Comparison of ENCODE assay signal across 10 mouse cellular contexts in the genomic region with DNA sequence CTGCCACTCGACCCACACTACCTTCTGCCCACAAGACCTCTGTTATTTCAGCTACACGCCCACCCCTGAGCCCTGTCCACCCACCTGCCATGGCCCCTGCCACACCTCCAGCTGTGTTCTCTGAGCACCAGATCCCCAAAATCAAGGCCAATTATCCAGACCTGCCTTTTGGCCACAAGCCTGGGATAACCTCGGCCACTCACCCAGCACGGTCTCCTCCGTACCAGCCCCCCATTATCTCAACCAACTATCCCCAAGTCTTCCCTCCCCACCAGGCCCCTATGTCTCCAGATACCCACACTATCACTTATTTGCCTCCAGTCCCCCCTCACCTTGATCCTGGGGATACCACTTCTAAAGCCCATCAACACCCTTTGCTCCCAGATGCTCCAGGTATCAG. TPM values are rescaled to one million over a fixed set of nuclear protein-coding genes. Genes with fewer than 3 reads are reported as not detected.
DNase-seq lines count a peak whose midpoint lies in the region; ATAC-seq and TF ChIP-seq lines count a peak whose summit lies in the region.
"Had no signal": no experiment of that assay in that cellular context is flagged by ENCODE, and none has a peak within 500 bp of the region (broad histone marks: within the 10 kb centered on the region; RNA-seq: fewer than 3 reads in every experiment).

No protein-coding gene starts in this region.

- peak overlapping the region; percentile 62; the same call in 1 of the 2 replicates for H3K4me3 ChIP-seq in heart, embryonic 13.5 days
- H3K4me3 ChIP-seq in midbrain, postnatal 0 days (ENCODE audit: low read depth, low read length), result no peak overlapping the region
- H3K4me3 ChIP-seq in midbrain, embryonic 14.5 days (replicated peaks; ENCODE audit: low read depth, low read length), result no peak overlapping the region
- H3K4me3 ChIP-seq in intestine, postnatal 0 days (ENCODE audit: low read depth, low read length), result peak overlapping the region; percentile 3; the same call in 1 of the 2 replicates

- H3K36me3 ChIP-seq in heart, embryonic 13.5 days, result no peaks in the 10 kb centered on the region
- H3K36me3 ChIP-seq in midbrain, postnatal 0 days (ENCODE audit: insufficient read depth, low read length), result no peaks in the 10 kb centered on the region
- no peaks in the 10 kb centered on the region for H3K36me3 ChIP-seq in midbrain, embryonic 14.5 days (ENCODE audit: control insufficient read depth, insufficient read depth, low read length)
- no peaks in the 10 kb centered on the region for H3K36me3 ChIP-seq in intestine, postnatal 0 days (ENCODE audit: control insufficient read depth, insufficient read depth)

- WGBS in heart, embryonic 13.5 days, result 77% methylated on average over 5 of the region's 5 CpGs
- WGBS in midbrain, postnatal 0 days, result 91% methylated on average over 5 of the region's 5 CpGs
- WGBS in midbrain, embryonic 14.5 days, result 85% methylated on average over 5 of the region's 5 CpGs
- WGBS in intestine, postnatal 0 days, result 73% methylated on average over 5 of the region's 5 CpGs

- peak overlapping the region; percentile 84 for H3K4me2 ChIP-seq in heart, embryonic 13.5 days
- H3K4me2 ChIP-seq in midbrain, postnatal 0 days (ENCODE audit: low read depth, low read length, poor library complexity, severe bottlenecking), result peak overlapping the region; percentile 1
- no peak overlapping the region for H3K4me2 ChIP-seq in midbrain, embryonic 14.5 days (ENCODE audit: low read length)
- peak overlapping the region; percentile 67 for H3K4me2 ChIP-seq in intestine, postnatal 0 days (replicated peaks; ENCODE audit: low read depth)

- no peak for DNase-seq in heart, adult 8-10 months (ENCODE audit: low spot score)
- DNase-seq in midbrain, postnatal 0 days (ENCODE audit: low spot score), result no peak
- DNase-seq in midbrain, embryonic 14.5 days, result no peak
- DNase-seq in urinary bladder, adult 18-20 months (ENCODE audit: low spot score in 2 of 2), result no peak
- DNase-seq in adrenal gland, adult 2 months, result no peak
- DNase-seq in embryo, embryonic 9.5 days (ENCODE audit: extremely low spot score), result no peak
- DNase-seq: thymus, postnatal 4 days had no signal

- peaks cover 76% of the 10 kb centered on the region for H3K4me1 ChIP-seq in heart, embryonic 13.5 days
- peaks cover 11% of the 10 kb centered on the region for H3K4me1 ChIP-seq in midbrain, postnatal 0 days (ENCODE audit: insufficient read depth, low read length)
- peaks cover 31% of the 10 kb centered on the region for H3K4me1 ChIP-seq in midbrain, embryonic 14.5 days (ENCODE audit: control insufficient read depth, insufficient read depth, low read length)
- no peaks in the 10 kb centered on the region for H3K4me1 ChIP-seq in intestine, postnatal 0 days (replicated peaks; ENCODE audit: control insufficient read depth, insufficient read depth, low read length)

- H3K9me3 ChIP-seq in heart, embryonic 13.5 days, result no peaks in the 10 kb centered on the region
- no peaks in the 10 kb centered on the region for H3K9me3 ChIP-seq in midbrain, postnatal 0 days (ENCODE audit: low read length)
- H3K9me3 ChIP-seq in midbrain, embryonic 14.5 days (ENCODE audit: control insufficient read depth, low read length), result no peaks in the 10 kb centered on the region
- no peaks in the 10 kb centered on the region for H3K9me3 ChIP-seq in intestine, postnatal 0 days (ENCODE audit: control insufficient read depth)

- no peak overlapping the region for H3K27ac ChIP-seq in heart, embryonic 13.5 days (replicated peaks)
- H3K27ac ChIP-seq in midbrain, postnatal 0 days (ENCODE audit: low read depth, low read length), result no peak overlapping the region
- H3K27ac ChIP-seq in midbrain, embryonic 14.5 days (replicated peaks; ENCODE audit: low read depth, low read length), result no peak overlapping the region
- no peak overlapping the region for H3K27ac ChIP-seq in intestine, postnatal 0 days (ENCODE audit: low read depth, low read length)
- H3K27ac ChIP-seq: liver, embryonic 14.5 days had no signal

- TF ChIP-seq CTCF in midbrain, postnatal 0 days (IDR thresholded peaks at IDR 0.05), result no peak
- no peak for TF ChIP-seq CTCF in intestine, postnatal 0 days (IDR thresholded peaks at IDR 0.05; ENCODE audit: low read depth)

- peak overlapping the region; percentile 80; the same call in 1 of the 2 replicates for H3K9ac ChIP-seq in heart, embryonic 13.5 days
- H3K9ac ChIP-seq in midbrain, postnatal 0 days (replicated peaks; ENCODE audit: low read length, poor library complexity, severe bottlenecking), result no peak overlapping the region
- H3K9ac ChIP-seq in midbrain, embryonic 14.5 days (replicated peaks; ENCODE audit: low read length), result no peak overlapping the region
- no peak overlapping the region for H3K9ac ChIP-seq in intestine, postnatal 0 days (ENCODE audit: low read depth, low read length)
- H3K9ac ChIP-seq: liver, embryonic 14.5 days had no signal

- ATAC-seq in heart, embryonic 13.5 days (ENCODE audit: extremely low read depth, insufficient number of reproducible peaks, low FRiP score, low TSS enrichment), result no peak
- ATAC-seq in midbrain, postnatal 0 days (ENCODE audit: low FRiP score), result no peak
- no peak for ATAC-seq in midbrain, embryonic 14.5 days (ENCODE audit: low FRiP score, low TSS enrichment)
- ATAC-seq in intestine, postnatal 0 days, result no peak

- peaks cover 44% of the 10 kb centered on the region for H3K27me3 ChIP-seq in heart, embryonic 13.5 days (replicated peaks)
- H3K27me3 ChIP-seq in midbrain, postnatal 0 days (ENCODE audit: insufficient read depth, low read length), result peaks cover 29% of the 10 kb centered on the region
- H3K27me3 ChIP-seq in midbrain, embryonic 14.5 days (ENCODE audit: control insufficient read depth, insufficient read depth, low read length), result peaks cover 33% of the 10 kb centered on the region
- peaks cover 33% of the 10 kb centered on the region for H3K27me3 ChIP-seq in intestine, postnatal 0 days (replicated peaks; ENCODE audit: control insufficient read depth, insufficient read depth, low read length)

RNA-seq across cellular contexts. Expression of a gene that starts 1.6 kb away (rescaled TPM):
- 17.7 and 23.6 TPM in 2 replicates for polyA plus RNA-seq in heart, embryonic 13.5 days (2015; fragmentation: Nextera tagmentation; extraction: Ambion mirVana)
- total RNA-seq in heart, adult 8-10 months (2022), result 1 to 10 TPM; 6.8 to 9.3 (median 8.7) TPM
- 22.0 and 23.3 TPM in 2 replicates for total RNA-seq in midbrain, postnatal 0 days (2014; rRNA removed)
- 15.7 and 18.3 TPM in 2 replicates for polyA plus RNA-seq in midbrain, postnatal 0 days (2015; fragmentation: Nextera tagmentation; extraction: Ambion mirVana)
- polyA plus RNA-seq in midbrain, embryonic 14.5 days (2014; fragmentation: Nextera tagmentation; extraction: Ambion mirVana), result 6.2 and 20.4 TPM in 2 replicates
- polyA plus RNA-seq in intestine, postnatal 0 days (2015; fragmentation: Nextera tagmentation; extraction: Ambion mirVana), result 19.9 and 23.0 TPM in 2 replicates
- total RNA-seq in adrenal gland, adult 2 months (2021), result 10 to 100 TPM; 10.4 to 19.8 TPM
- polyA plus RNA-seq in adrenal gland, adult 2 months (2012; rRNA removed), result 23.4 and 24.1 TPM in 2 replicates

RNA-seq across cellular contexts. Expression of a gene that starts 15.8 kb away (rescaled TPM):
- 3.5 and 4.8 TPM in 2 replicates for polyA plus RNA-seq in heart, embryonic 13.5 days (2015; fragmentation: Nextera tagmentation; extraction: Ambion mirVana)
- 1 to 10 TPM; 2.1 to 3.9 (median 3.2) TPM for total RNA-seq in heart, adult 8-10 months (2022)
- total RNA-seq in midbrain, postnatal 0 days (2014; rRNA removed), result 54.0 and 64.0 TPM in 2 replicates
- 64.2 and 72.0 TPM in 2 replicates for polyA plus RNA-seq in midbrain, postnatal 0 days (2015; fragmentation: Nextera tagmentation; extraction: Ambion mirVana)
- 8.3 and 15.7 TPM in 2 replicates for polyA plus RNA-seq in midbrain, embryonic 14.5 days (2014; fragmentation: Nextera tagmentation; extraction: Ambion mirVana)
- polyA plus RNA-seq in intestine, postnatal 0 days (2015; fragmentation: Nextera tagmentation; extraction: Ambion mirVana), result 4.0 TPM in 2 replicates
- total RNA-seq in adrenal gland, adult 2 months (2021), result 1 to 10 TPM; 1.2 to 2.9 TPM
- 4.8 and 5.0 TPM in 2 replicates for polyA plus RNA-seq in adrenal gland, adult 2 months (2012; rRNA removed)

RNA-seq across cellular contexts. Expression of a gene that starts 18.9 kb away (rescaled TPM):
- 84.3 and 94.6 TPM in 2 replicates for polyA plus RNA-seq in heart, embryonic 13.5 days (2015; fragmentation: Nextera tagmentation; extraction: Ambion mirVana)
- total RNA-seq in heart, adult 8-10 months (2022), result 100 to 1,000 TPM; 104 to 113 (median 111) TPM
- total RNA-seq in midbrain, postnatal 0 days (2014; rRNA removed), result 40.4 and 53.9 TPM in 2 replicates
- 38.8 and 49.9 TPM in 2 replicates for polyA plus RNA-seq in midbrain, postnatal 0 days (2015; fragmentation: Nextera tagmentation; extraction: Ambion mirVana)
- polyA plus RNA-seq in midbrain, embryonic 14.5 days (2014; fragmentation: Nextera tagmentation; extraction: Ambion mirVana), result 62.2 and 62.7 TPM in 2 replicates
- polyA plus RNA-seq in intestine, postnatal 0 days (2015; fragmentation: Nextera tagmentation; extraction: Ambion mirVana), result 182 and 198 TPM in 2 replicates
- 10 to 100 TPM; 69.5 to 82.3 TPM for total RNA-seq in adrenal gland, adult 2 months (2021)
- 135 and 147 TPM in 2 replicates for polyA plus RNA-seq in adrenal gland, adult 2 months (2012; rRNA removed)

RNA-seq across cellular contexts. Expression of a gene that starts 19.2 kb away (rescaled TPM):
- 2.4 and 3.5 TPM in 2 replicates for polyA plus RNA-seq in heart, embryonic 13.5 days (2015; fragmentation: Nextera tagmentation; extraction: Ambion mirVana)
- 1 to 10 TPM in 3 of 4 experiments, under 1 TPM in 1; 0.79 to 2.6 (median 2.0) TPM for total RNA-seq in heart, adult 8-10 months (2022)
- total RNA-seq in midbrain, postnatal 0 days (2014; rRNA removed), result 4.0 and 4.3 TPM in 2 replicates
- polyA plus RNA-seq in midbrain, postnatal 0 days (2015; fragmentation: Nextera tagmentation; extraction: Ambion mirVana), result 0.76 and 0.96 TPM in 2 replicates
- polyA plus RNA-seq in midbrain, embryonic 14.5 days (2014; fragmentation: Nextera tagmentation; extraction: Ambion mirVana), result 0.58 and 1.6 TPM in 2 replicates
- polyA plus RNA-seq in intestine, postnatal 0 days (2015; fragmentation: Nextera tagmentation; extraction: Ambion mirVana), result 0.77 and 0.78 TPM in 2 replicates
- total RNA-seq in adrenal gland, adult 2 months (2021), result 1 to 10 TPM; 3.1 to 9.6 TPM
- polyA plus RNA-seq in adrenal gland, adult 2 months (2012; rRNA removed), result 8.8 and 11.6 TPM in 2 replicates

RNA-seq across cellular contexts. Expression of a gene that starts 28.3 kb away (rescaled TPM):
- 29.5 and 33.5 TPM in 2 replicates for polyA plus RNA-seq in heart, embryonic 13.5 days (2015; fragmentation: Nextera tagmentation; extraction: Ambion mirVana)
- total RNA-seq in heart, adult 8-10 months (2022), result 10 to 100 TPM; 13.0 to 17.6 (median 15.6) TPM
- total RNA-seq in midbrain, postnatal 0 days (2014; rRNA removed), result 2.1 TPM in 1 of 2 replicates, not detected in the other
- polyA plus RNA-seq in midbrain, postnatal 0 days (2015; fragmentation: Nextera tagmentation; extraction: Ambion mirVana), result 14.3 and 15.3 TPM in 2 replicates
- polyA plus RNA-seq in midbrain, embryonic 14.5 days (2014; fragmentation: Nextera tagmentation; extraction: Ambion mirVana), result 32.0 and 39.0 TPM in 2 replicates
- polyA plus RNA-seq in intestine, postnatal 0 days (2015; fragmentation: Nextera tagmentation; extraction: Ambion mirVana), result 33.2 and 33.4 TPM in 2 replicates
- 10 to 100 TPM; 28.5 to 28.8 TPM for total RNA-seq in adrenal gland, adult 2 months (2021)
- 30.3 and 36.2 TPM in 2 replicates for polyA plus RNA-seq in adrenal gland, adult 2 months (2012; rRNA removed)

Comparison
In these comparisons a context has a peak if more than half of its experiments do, and no peak if none do; other contexts are left out.
1. H3K4me3 ChIP-seq: peak in heart, embryonic 13.5 days (single experiment) and intestine, postnatal 0 days (single experiment); none in midbrain, postnatal 0 days (single experiment) and midbrain, embryonic 14.5 days (single experiment).